ENCODE assay signal across 8 mouse cellular contexts in the genomic region with DNA sequence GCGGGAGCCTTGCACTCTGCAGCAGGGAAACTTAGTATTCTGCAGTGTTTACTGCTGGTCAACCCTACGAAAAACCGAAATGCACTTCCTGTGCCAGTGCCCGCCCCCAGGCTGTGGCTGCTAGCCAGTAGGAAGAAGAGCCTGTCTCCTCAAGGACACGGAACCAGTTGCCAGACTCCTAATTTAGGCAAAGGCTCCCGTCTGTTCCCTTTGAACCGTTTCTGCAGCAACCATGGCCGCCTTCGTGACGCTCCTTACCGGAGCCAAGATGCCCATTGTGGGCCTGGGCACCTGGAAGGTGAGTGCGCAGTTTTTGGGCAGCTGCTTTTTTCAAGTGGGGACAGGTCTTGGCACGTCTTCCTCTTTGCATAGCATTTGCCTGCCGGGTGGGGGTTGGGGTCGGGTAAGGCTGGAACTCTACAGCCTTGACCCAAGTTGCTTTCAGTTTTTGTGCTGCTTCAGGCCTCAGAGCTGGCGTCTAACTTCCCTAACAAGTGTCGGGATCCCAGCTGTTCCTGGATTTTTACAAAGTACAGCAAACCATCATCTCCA. TPM values are rescaled to one million over a fixed set of nuclear protein-coding genes. Genes with fewer than 3 reads are reported as not detected.
DNase-seq lines count a peak whose midpoint lies in the region; ATAC-seq and TF ChIP-seq lines count a peak whose summit lies in the region.

Gene Akr1b10 (plus strand): TSS at position 109 of the 552 bp plus-strand sequence.

- no peaks in the 10 kb centered on the region for H3K79me3 ChIP-seq in C2C12 (ENCODE audit: low read depth)

- H3K9ac ChIP-seq in kidney, embryonic 14.5 days (ENCODE audit: low read depth, low read length): peak within 1 kb of the TSS; percentile 58; the same call in 1 of the 2 replicates
- H3K9ac ChIP-seq in limb, embryonic 14.5 days (ENCODE audit: low read depth, low read length, severe bottlenecking): peak within 1 kb of the TSS; percentile 49
- H3K9ac ChIP-seq in midbrain, embryonic 16.5 days (ENCODE audit: low read depth, low read length): peak within 1 kb of the TSS; percentile 55

- no peaks in the 10 kb centered on the region for H3K9me3 ChIP-seq in heart, embryonic 10.5 days
- H3K9me3 ChIP-seq in kidney, embryonic 14.5 days (ENCODE audit: control insufficient read depth, low read length): no peaks in the 10 kb centered on the region
- no peaks in the 10 kb centered on the region for H3K9me3 ChIP-seq in limb, embryonic 14.5 days (ENCODE audit: control insufficient read depth, low read length)
- H3K9me3 ChIP-seq in midbrain, embryonic 16.5 days (replicated peaks; ENCODE audit: control insufficient read depth, low read length, poor library complexity, severe bottlenecking): no peaks in the 10 kb centered on the region

- no peak for TF ChIP-seq CTCF in C2C12 (IDR thresholded peaks at IDR 0.05; ENCODE audit: control insufficient read depth, insufficient read depth, insufficient read length)
- TF ChIP-seq CTCF in bone marrow macrophage, adult 2 months (IDR thresholded peaks at IDR 0.05; ENCODE audit: low read depth, low read length): no peak
- TF ChIP-seq CTCF in embryonic fibroblast, embryonic 13.5 days (IDR thresholded peaks at IDR 0.05; ENCODE audit: borderline replicate concordance, insufficient read depth, low read length): no peak

- ATAC-seq in kidney, embryonic 14.5 days (ENCODE audit: low FRiP score, low TSS enrichment): peak; percentile 86
- peak; percentile 37; the same call in 1 of the 2 replicates for ATAC-seq in limb, embryonic 14.5 days (ENCODE audit: low FRiP score, low read depth)
- ATAC-seq in midbrain, embryonic 16.5 days: peak; percentile 77

- H3K4me2 ChIP-seq in kidney, embryonic 14.5 days (replicated peaks; ENCODE audit: low read depth, low read length): peak within 1 kb of the TSS; percentile 79
- peak within 1 kb of the TSS; percentile 68 for H3K4me2 ChIP-seq in limb, embryonic 14.5 days (replicated peaks; ENCODE audit: low read depth, low read length, severe bottlenecking)
- peak within 1 kb of the TSS; percentile 70 for H3K4me2 ChIP-seq in midbrain, embryonic 16.5 days (ENCODE audit: low read length)

- no peaks in the 10 kb centered on the region for H3K36me3 ChIP-seq in C2C12 (ENCODE audit: control insufficient read depth, insufficient read depth)
- H3K36me3 ChIP-seq in heart, embryonic 10.5 days: peaks cover 16% of the 10 kb centered on the region
- H3K36me3 ChIP-seq in kidney, embryonic 14.5 days (ENCODE audit: control insufficient read depth, insufficient read depth, low read length): peaks cover 7% of the 10 kb centered on the region; the same call in 1 of the 2 replicates
- no peaks in the 10 kb centered on the region for H3K36me3 ChIP-seq in limb, embryonic 14.5 days (ENCODE audit: control insufficient read depth, insufficient read depth, low read length)
- no peaks in the 10 kb centered on the region for H3K36me3 ChIP-seq in midbrain, embryonic 16.5 days (ENCODE audit: control insufficient read depth, insufficient read depth, low read length)

- peak within 1 kb of the TSS; percentile 47 for H3K4me3 ChIP-seq in C2C12 (ENCODE audit: insufficient read depth, poor library complexity, severe bottlenecking)
- peak within 1 kb of the TSS; percentile 81 for H3K4me3 ChIP-seq in bone marrow macrophage, adult 2 months (ENCODE audit: insufficient read depth, low read length)
- H3K4me3 ChIP-seq in embryonic fibroblast, embryonic 13.5 days (ENCODE audit: insufficient read depth, low read length): peak within 1 kb of the TSS; percentile 80
- H3K4me3 ChIP-seq in heart, embryonic 10.5 days: peak within 1 kb of the TSS; percentile 70
- peak within 1 kb of the TSS; percentile 64 for H3K4me3 ChIP-seq in kidney, embryonic 14.5 days (ENCODE audit: low read length)
- peak within 1 kb of the TSS; percentile 42 for H3K4me3 ChIP-seq in limb, embryonic 14.5 days (replicated peaks; ENCODE audit: low read length)
- H3K4me3 ChIP-seq in midbrain, embryonic 16.5 days (ENCODE audit: low read depth, low read length): peak within 1 kb of the TSS; percentile 42

- H3K27me3 ChIP-seq in C2C12 (ENCODE audit: control insufficient read depth, insufficient read depth, insufficient read length): no peaks in the 10 kb centered on the region
- H3K27me3 ChIP-seq in heart, embryonic 10.5 days (ENCODE audit: insufficient read depth, poor library complexity, severe bottlenecking): no peaks in the 10 kb centered on the region
- H3K27me3 ChIP-seq in kidney, embryonic 14.5 days (ENCODE audit: control insufficient read depth, insufficient read depth, low read length): no peaks in the 10 kb centered on the region
- no peaks in the 10 kb centered on the region for H3K27me3 ChIP-seq in limb, embryonic 14.5 days (ENCODE audit: control insufficient read depth, insufficient read depth, low read length)
- H3K27me3 ChIP-seq in midbrain, embryonic 16.5 days (ENCODE audit: control insufficient read depth, insufficient read depth, low read depth, low read length): no peaks in the 10 kb centered on the region

- H3ac ChIP-seq in C2C12 (ENCODE audit: control insufficient read depth, insufficient read length, low read depth): peak within 1 kb of the TSS; percentile 68

- 0 out of 2 replicates have a peak, but pooled peaks have one; percentile 19 for TF ChIP-seq POLR2A in bone marrow macrophage, adult 2 months (IDR thresholded peaks at IDR 0.05; ENCODE audit: borderline replicate concordance, low read depth, low read length)
- TF ChIP-seq POLR2A in embryonic fibroblast, embryonic 13.5 days (IDR thresholded peaks at IDR 0.05; ENCODE audit: low read depth, low read length): peak; percentile 44; the same call in 1 of the 2 replicates
- TF ChIP-seq POLR2A in limb, embryonic 14.5 days (IDR thresholded peaks at IDR 0.05; ENCODE audit: borderline replicate concordance, extremely low read depth, insufficient read depth, insufficient read length): no peak

- under 1% methylated on average over 17 of the region's 17 CpGs for WGBS in heart, embryonic 10.5 days
- under 1% methylated on average over 17 of the region's 17 CpGs for WGBS in kidney, embryonic 14.5 days
- WGBS in limb, embryonic 14.5 days: under 1% methylated on average over 17 of the region's 17 CpGs
- whole genome bisulfite sequencing in midbrain, embryonic 16.5 days: under 1% methylated on average over 17 of the region's 17 CpGs

- H3K27ac ChIP-seq in bone marrow macrophage, adult 2 months (ENCODE audit: insufficient read depth, low read depth, low read length): peak within 1 kb of the TSS; percentile 86
- peak within 1 kb of the TSS; percentile 54 for H3K27ac ChIP-seq in embryonic fibroblast, embryonic 13.5 days (ENCODE audit: insufficient read depth, low read length)
- H3K27ac ChIP-seq in heart, embryonic 10.5 days: peak within 1 kb of the TSS; percentile 89
- H3K27ac ChIP-seq in kidney, embryonic 14.5 days (ENCODE audit: low read depth, low read length): peak within 1 kb of the TSS; percentile 65; the same call in 1 of the 2 replicates
- peak within 1 kb of the TSS; percentile 41; the same call in 1 of the 2 replicates for H3K27ac ChIP-seq in limb, embryonic 14.5 days (replicated peaks; ENCODE audit: low read depth, low read length)
- peak within 1 kb of the TSS; percentile 11; the same call in 1 of the 2 replicates for H3K27ac ChIP-seq in midbrain, embryonic 16.5 days (ENCODE audit: low read length)

- H3K4me1 ChIP-seq in bone marrow macrophage, adult 2 months (ENCODE audit: control insufficient read depth, insufficient read depth, low read length): 0 out of 2 replicates have a peak, but pooled peaks cover 2% of the 10 kb centered on the region
- H3K4me1 ChIP-seq in embryonic fibroblast, embryonic 13.5 days (ENCODE audit: control insufficient read depth, insufficient read depth, low read length): no peaks in the 10 kb centered on the region
- peaks cover 5% of the 10 kb centered on the region; the same call in 1 of the 2 replicates for H3K4me1 ChIP-seq in heart, embryonic 10.5 days
- peaks cover 5% of the 10 kb centered on the region; the same call in 1 of the 2 replicates for H3K4me1 ChIP-seq in kidney, embryonic 14.5 days (ENCODE audit: control insufficient read depth, insufficient read depth, low read length)
- no peaks in the 10 kb centered on the region for H3K4me1 ChIP-seq in limb, embryonic 14.5 days (ENCODE audit: control insufficient read depth, insufficient read depth, low read length)
- H3K4me1 ChIP-seq in midbrain, embryonic 16.5 days (ENCODE audit: control insufficient read depth, insufficient read depth, low read length): peaks cover 7% of the 10 kb centered on the region

- no peaks in the 10 kb centered on the region for H3K79me2 ChIP-seq in C2C12 (ENCODE audit: control insufficient read depth, insufficient read depth)

- DNase-seq in heart, embryonic 10.5 days (ENCODE audit: low spot score): peak; percentile 88
- peak; percentile 17 for DNase-seq in limb, embryonic 14.5 days (ENCODE audit: low spot score)
- peak; percentile 25 to 49 for DNase-seq in spleen, postnatal 14 days (ENCODE audit: low spot score in 2 of 2)

TF ChIP-seq in C2C12, 6 proteins besides CTCF, POLR2A, EP300 and RAD21:
- TF ChIP-seq CEBPB (IDR thresholded peaks at IDR 0.05; ENCODE audit: low read depth) (no peak), MYOG (IDR thresholded peaks at IDR 0.05; ENCODE audit: control insufficient read depth, extremely low read depth, insufficient read length) (no peak), MAX (IDR thresholded peaks at IDR 0.05) (no peak), USF1 (IDR thresholded peaks at IDR 0.05; ENCODE audit: low read depth) (no peak), FOSL1 (IDR thresholded peaks at IDR 0.05; ENCODE audit: insufficient read depth, low read length, poor library complexity, severe bottlenecking) (no peak), MYOD1 (IDR thresholded peaks at IDR 0.05; ENCODE audit: control insufficient read depth, insufficient read length, low read depth) (no peak)

RNA-seq across cellular contexts. Expression of gene Akr1b10, which starts in this region (rescaled TPM):
- polyA plus RNA-seq in C2C12 (2012; fragmentation: generic; extraction: Trizol): 15.3 TPM
- 97.1 and 102 TPM in 2 replicates for polyA plus RNA-seq in bone marrow macrophage, adult 2 months (2012; ENCODE audit: insufficient read depth, insufficient read length, missing spikeins)
- 19.9 and 27.7 TPM in 2 replicates for polyA plus RNA-seq in embryonic fibroblast, embryonic 13.5 days (2011; ENCODE audit: insufficient read length, low read depth, missing spikeins)
- polyA plus RNA-seq in heart, embryonic 10.5 days (2016; fragmentation: Nextera tagmentation; extraction: Ambion mirVana): 44.8 and 61.8 TPM in 2 replicates
- polyA plus RNA-seq in kidney, embryonic 14.5 days (2014; fragmentation: Nextera tagmentation; extraction: Ambion mirVana): 24.2 and 27.6 TPM in 2 replicates
- polyA plus RNA-seq in limb, embryonic 14.5 days (2012; rRNA removed): 9.9 and 10.4 TPM in 2 replicates
- 9.6 and 10.2 TPM in 2 replicates for polyA plus RNA-seq in limb, embryonic 14.5 days (2014; fragmentation: Nextera tagmentation; extraction: Ambion mirVana)
- 8.2 and 11.9 TPM in 2 replicates for polyA plus RNA-seq in midbrain, embryonic 16.5 days (2015; fragmentation: Nextera tagmentation; extraction: Ambion mirVana)

Comparison
In these comparisons a context has a peak if more than half of its experiments do, and no peak if none do; other contexts are left out.
1. Peak in every context shown above with its lines: DNase-seq, ATAC-seq, H3K4me3 ChIP-seq and H3K27ac ChIP-seq.
2. H3K27ac ChIP-seq: peak in every context shown above with its lines; median percentile 89 in heart, embryonic 10.5 days; 86 in bone marrow macrophage, adult 2 months; 65 in kidney, embryonic 14.5 days; 54 in embryonic fibroblast, embryonic 13.5 days; 41 in limb, embryonic 14.5 days; 11 in midbrain, embryonic 16.5 days.
3. DNase-seq: peak in every context shown above with its lines; median percentile 88 in heart, embryonic 10.5 days; 37 in spleen, postnatal 14 days; 17 in limb, embryonic 14.5 days.